Mouse (Mus musculus) thymus, adult 18-20 months (tissue): Measurements from ENCODE around the gene Myl4.

ENCODE experiments used
- DNase-seq, 2 experiments: peaks; one replicate each; pipeline ENCODE4 v3.0.0; 2022; ENCODE audit warnings: mixed read lengths in 2 of 2

The Myl4 gene

GRCm38 (mm10) chr11:104608249-104608920 is 57.9 kb downstream of the Myl4 start:
- DNase-seq, result no peak

GRCm38 (mm10) chr11:104609033-104609684 is 58.7 kb downstream of the Myl4 start:
- DNase-seq, result no peak

DNA sequence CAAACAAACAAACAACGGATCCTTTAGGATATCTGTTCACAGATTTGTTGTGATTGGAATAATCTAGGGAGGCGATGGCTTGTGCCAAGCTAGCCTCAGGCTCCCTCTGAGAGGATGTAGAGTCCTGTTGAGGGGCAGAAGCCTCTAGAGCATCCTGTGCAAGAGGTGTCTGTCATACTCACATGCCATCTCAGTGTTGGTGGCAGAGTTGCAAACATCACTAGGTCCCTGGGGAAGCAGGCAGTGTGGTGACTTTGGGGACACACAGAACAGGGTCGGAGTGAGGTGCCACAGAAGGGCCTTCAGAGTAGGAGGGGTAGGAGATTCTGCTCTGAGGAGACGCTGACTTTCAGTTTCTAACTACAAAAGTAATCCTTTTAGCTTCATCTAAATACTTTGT is 59.3 kb downstream of the Myl4 start:
- no peak for DNase-seq

GRCm38 (mm10) chr11:104611579-104612151 is 61.2 kb downstream of the Myl4 start:
- no peak for DNase-seq

DNA sequence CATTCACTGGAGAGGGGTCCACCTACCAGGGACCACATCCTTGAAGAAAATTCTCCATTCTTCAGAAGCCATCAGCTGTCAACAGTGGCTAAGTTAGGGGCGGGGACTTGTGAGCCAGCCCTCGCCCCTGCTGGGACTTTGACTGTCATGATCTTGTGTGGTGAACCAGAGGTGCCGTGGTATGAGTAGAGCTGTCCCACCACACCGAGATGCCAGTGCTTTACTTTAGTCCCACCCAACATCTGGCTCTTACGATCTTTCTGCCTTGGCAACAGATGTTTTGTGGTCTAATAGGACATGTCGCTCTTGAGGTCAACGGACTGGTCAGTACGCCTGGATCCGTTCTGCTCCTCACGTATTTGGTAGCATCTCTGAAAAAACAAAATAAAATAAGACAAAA is 63.1 kb downstream of the Myl4 start:
- DNase-seq, result no peak

GRCm38 (mm10) chr11:104614130-104614529 is 63.7 kb downstream of the Myl4 start:
- no peak for DNase-seq

DNA sequence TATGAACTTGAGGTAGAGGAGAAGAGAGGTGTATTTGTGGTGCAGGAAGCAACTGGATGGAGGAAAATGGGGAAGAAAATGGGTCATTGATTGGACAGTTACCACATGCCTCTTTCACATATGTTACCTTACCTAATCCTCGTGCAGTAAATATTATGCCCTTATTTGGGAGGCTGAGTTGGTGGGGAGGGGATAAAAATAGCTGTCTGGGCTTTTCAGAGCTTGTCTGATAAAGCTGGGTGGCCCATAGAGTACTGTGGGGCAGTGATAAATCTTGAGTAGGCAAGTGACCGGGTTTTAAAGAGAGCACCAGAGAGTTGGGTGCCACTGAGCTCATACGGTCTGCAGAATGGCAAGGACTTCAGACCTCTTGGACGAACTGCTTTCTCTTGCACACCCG is 65.7 kb downstream of the Myl4 start:
- no peak for DNase-seq

GRCm38 (mm10) chr11:104618638-104619076 is 68.2 kb downstream of the Myl4 start:
- DNase-seq, result no peak

DNA sequence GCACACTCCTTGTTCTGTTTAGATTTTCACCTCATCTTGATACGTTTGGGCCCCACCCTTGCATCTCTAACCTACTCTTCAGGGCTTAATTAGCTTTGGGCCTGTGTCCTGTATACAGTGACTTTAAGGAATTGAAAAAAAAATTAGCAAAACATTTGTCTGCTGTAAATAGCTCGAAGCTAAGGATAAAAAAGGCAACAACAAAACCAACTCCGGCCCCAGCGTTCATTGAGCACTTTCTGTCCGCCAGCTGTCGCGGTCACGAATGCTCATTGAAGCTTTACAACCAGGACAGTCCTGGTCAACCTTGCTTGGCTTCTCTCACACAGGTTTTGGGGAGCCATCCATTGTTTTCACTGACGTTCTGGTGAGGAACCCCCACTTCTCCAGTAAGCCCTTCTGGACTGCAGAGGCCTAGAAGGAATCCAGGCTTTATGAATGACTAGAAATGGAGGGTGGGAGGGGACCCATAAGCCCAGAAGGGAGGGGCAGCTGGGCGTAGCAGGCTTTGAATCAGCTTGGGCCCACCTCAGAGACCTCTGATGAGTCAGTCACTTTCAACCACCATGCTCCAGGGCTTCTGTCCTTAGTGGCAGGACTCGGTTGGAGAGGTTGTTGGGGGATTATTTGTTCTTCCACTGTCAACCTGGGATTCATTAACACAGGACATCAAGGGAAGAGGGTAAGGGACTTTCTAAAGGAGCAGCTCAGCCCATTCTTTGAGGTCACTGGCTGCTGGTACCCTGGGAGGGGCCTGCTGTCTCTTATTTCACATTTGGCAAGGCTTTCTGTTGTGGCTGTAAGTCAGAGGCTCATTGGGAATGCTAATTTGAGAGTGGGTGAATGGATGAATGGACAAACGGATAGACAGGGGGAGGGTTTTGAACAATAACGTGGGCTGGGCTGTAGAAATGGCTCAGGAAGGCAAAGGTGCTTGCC is 68.9 kb downstream of the Myl4 start:
- DNase-seq, result no peak

GRCm38 (mm10) chr11:104622040-104622962 is 71.8 kb downstream of the Myl4 start:
- DNase-seq, result no peak

DNA sequence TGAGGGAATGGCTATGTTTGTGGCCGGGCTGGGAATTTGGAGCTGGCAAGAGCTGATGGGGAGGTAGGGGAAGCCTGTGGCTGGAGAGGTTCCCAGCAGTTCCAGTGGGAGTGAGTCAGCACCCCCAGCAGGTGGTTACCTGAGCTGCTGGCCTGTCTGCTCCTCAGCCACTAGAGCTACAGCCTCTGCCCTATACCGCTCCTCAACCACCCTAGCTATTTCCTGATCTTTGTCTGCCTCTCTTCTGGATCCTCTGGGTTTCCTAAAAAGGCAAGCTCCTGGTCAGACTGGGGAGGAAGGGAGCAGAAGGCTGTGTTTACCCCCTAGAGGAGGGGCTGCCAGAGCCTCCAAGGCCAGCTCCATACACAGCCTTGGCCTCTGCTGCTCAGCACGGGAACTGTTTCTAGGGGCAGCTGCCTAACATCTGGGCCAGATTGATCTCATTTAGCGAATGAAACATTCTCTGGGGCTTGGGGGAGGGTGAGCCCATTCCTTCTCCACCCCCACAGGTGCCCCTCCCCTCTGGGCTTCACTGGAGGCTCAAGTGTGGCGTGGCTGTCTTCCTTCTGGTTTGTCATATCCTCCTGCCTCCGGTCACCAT is 74.4 kb downstream of the Myl4 start:
- DNase-seq, result no peak

GRCm38 (mm10) chr11:104625453-104626402 is 75.3 kb downstream of the Myl4 start:
- DNase-seq, result no peak

DNA sequence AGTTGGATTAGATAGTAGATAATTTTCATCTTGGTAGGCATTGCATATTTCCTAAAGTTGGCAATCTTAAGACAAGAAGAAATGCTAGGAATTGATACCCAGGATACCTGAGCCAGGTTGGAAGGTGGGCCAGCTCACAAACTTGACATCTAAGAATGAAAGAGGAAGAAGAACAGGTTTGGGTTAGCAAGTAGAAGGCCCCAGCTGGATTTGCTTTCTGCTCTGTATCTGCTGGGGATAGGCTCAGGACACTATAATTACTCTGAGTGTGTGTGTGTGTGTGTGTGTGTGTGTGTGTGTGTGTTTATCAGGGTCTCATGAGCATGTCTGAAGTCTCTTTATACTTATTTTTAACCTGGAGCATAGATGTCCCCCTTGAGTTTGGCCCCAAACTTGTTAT is 76.2 kb downstream of the Myl4 start:
- no peak for DNase-seq

DNA sequence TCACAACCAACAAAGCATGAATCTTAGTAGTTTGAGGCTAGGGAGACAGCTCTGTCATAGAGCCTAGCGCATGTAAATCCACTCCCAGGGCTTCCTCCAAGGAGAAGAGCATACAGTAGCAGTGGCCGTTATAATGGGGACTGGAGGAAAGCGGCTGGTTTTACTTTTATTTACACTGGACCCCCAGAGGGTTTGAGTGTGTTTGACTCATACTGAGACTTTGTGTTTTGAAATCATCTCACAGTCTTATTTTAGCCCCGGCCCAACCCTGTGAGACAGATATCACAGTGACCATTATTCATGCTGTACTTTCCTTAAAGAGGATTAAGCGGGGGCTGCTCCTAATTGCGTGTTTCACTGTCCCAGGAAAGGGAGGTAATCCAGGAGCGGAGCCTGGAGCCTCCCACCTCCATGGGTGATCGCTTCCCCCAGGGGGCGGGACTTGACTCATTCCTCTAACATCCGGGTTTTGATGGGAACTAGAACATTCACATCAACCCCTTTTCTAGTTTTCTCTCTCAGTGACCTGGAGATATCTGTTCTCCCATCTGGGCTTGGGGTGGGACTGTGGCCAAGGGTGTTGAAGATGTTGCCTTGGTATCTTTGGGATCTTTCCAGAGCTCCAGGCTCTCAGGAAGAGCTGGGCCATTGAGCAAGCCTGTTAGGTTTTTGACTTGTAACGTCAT is 77.3 kb downstream of the Myl4 start:
- DNase-seq, result no peak

DNA sequence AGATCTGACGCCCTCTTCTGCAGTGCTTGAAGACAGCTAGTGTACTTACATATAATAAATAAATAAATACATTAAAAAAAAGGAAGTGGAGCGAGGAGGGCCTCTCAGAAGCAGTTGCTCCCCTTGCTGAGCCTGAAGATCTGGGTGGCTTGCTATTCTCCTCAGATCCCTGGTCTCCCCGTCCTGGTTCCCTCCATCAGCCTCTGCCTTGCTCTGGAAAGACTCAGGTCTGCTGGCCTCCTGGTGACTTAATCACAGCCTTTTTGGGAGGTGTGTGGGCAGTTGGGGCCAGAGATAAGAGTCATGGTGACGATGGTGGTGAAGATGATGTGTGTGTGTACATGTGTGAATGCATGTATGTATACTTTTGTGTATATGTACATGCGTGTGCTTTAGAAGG is 78.1 kb downstream of the Myl4 start:
- no peak for DNase-seq

DNA sequence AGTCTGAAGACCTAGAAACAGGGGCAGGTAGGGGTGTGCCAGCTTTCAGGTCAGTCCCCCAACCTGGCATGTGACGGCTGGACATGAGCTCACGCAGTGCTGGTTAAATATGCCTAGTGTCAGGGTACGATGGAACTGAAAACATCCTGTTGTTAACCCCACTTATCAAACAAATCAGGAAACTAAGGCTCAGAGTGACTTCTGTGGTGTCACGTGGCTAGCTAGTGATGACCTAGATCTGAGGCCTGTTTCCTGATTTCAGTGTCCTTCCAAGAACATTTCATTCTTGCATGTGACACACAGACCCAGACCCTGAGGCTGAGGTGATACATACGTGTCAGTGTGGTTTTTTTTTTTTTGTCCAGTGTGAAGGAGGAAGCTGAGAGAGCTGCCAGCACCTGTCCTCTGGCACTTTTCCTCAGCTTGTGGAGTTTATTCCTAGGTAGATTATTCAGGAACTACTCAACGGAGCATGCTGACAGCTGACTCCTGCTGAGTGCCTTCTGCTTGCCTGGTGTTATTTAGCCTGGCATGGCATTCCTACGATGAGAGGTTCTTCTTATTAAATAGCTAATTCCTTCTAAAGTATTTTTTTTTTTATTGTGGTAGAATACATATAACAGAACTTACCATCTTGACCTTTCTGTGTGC is 79.8 kb downstream of the Myl4 start:
- peak in 1 of 2 experiments; percentile 38 for DNase-seq

DNA sequence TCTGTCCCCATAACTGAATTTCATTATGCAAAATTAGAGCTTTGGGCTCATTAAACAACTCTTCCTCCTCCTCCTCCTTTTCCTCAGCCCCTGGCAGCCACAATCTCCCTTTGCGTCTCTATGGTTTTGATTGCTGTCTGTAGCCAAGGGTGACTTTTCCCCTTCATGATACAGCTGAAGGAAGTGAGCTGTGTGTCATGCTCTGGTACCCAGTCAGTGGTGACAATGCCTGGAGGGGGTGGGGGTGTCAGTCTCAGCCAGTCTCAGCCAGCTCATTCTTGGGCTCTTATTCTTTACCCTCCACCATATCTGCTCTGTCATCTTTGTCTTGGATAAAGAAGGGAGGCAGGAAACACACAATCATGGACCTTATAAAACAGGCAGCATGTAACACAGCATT is 80.8 kb downstream of the Myl4 start:
- no peak for DNase-seq

DNA sequence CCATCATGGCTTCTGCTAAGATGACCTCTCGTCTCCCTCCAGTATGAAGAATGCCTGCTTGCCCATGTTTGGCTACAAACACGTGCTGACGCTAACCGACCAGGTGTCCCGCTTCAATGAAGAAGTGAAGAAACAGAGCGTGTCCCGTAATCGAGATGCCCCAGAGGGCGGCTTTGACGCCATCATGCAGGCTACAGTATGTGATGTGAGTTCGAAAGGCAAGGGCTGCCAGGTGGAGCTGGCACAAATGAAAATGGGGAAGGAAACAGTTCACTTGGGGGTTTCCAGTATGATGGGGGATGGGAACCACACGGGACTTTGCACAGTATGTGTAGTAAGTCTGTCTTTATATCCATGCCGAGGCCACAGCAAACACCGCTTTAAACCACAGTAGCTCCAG is 86.5 kb downstream of the Myl4 start:
- DNase-seq, result peak in 1 of 2 experiments; percentile 47

DNA sequence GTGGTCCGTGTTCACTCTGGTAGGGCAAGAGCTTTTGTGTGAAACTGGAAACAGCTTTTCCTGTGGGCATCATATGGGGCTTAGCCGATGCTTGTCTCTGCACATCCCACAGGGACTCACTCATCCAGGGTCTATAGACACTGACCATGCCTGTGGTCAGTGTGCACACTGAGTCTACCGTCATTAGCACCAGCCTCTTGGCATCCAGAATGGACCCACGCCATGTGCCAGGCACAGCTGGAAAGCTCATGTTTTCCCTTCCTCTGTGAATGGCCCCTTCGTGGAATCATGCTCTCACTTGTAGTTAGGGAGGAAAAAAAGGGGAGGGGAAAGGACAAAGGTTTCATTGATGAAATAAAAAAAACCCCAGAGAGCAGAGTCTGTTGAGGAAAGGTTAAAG is 87.5 kb downstream of the Myl4 start:
- no peak for DNase-seq
